Mouse (Mus musculus): ENCODE measurements at regions not wholly inside any gene's neighbourhood (a gene's known extent, or its start where the extent isn't known, plus 50 kb on each side); places are given as distances from the start of the nearest gene placed in this dataset.

DNA sequence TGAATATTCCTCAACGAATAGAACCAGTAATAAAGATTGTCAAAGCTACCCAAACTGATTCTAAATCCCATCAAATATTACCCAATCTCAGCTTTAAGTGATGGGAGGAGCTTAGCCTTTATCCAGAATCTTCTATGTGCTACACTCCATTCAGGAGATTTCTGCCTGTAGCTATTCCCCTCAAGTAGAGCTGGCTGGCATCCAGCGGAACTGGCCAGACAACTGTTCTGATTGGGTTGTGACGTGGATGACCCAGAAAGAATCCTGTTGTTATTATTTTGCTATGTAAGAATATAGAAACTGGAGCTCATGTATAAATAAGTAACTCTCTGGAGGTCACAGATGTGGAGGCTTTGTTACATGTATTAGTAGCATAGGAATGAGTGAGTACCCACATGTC lies 176.8 kb upstream of the 4930412O13Rik start:
- Histone ChIP-seq H3K4me2 (ENCODE audit: low read depth, low read length) (no peak overlapping the region), H3K4me1 (ENCODE audit: control insufficient read depth, insufficient read depth, low read length) (no peaks in the 10 kb centered on the region), H3K27ac (ENCODE audit: low read length) (no peak overlapping the region), H3K9ac (ENCODE audit: low read length) (no peak overlapping the region), H3K36me3 (ENCODE audit: control insufficient read depth, insufficient read depth, low read length) (no peaks in the 10 kb centered on the region), H3K27me3 (ENCODE audit: control insufficient read depth, insufficient read depth, low read length) (no peaks in the 10 kb centered on the region), H3K4me3 (replicated peaks; ENCODE audit: low read length) (no peak overlapping the region), H3K9me3 (replicated peaks; ENCODE audit: control insufficient read depth, low read length) (no peaks in the 10 kb centered on the region)
- no peak for ATAC-seq (ENCODE audit: insufficient read depth, low FRiP score)
- 70% methylated on average over 3 of the region's 3 CpGs for WGBS

DNA sequence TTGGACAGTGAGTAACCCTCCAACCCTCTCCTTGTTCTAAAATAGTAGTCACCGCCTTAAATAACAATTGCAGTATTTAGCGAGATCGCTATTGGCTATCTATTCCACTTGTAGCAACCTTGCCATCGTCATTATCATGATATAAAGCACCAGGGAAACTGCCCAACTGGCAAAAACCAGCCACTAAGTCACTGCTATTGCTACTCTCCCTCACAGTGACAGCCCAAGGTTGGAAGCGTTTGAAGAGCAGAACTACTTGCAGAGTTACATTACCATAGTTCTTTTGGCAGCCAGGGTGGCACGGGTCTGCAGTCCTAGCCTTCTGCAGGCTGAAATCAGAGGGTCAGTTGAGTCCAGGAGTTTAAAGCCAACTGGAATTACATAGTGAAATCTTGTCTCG lies 171.6 kb upstream of the 4930412O13Rik start:
- no peak for ATAC-seq (ENCODE audit: insufficient read depth, low FRiP score)
- H3K36me3 ChIP-seq (ENCODE audit: control insufficient read depth, insufficient read depth, low read length) = no peaks in the 10 kb centered on the region
- H3K27ac ChIP-seq (ENCODE audit: low read length) = no peak overlapping the region
- no peak overlapping the region for H3K4me2 ChIP-seq (ENCODE audit: low read depth, low read length)
- H3K4me1 ChIP-seq (ENCODE audit: control insufficient read depth, insufficient read depth, low read length) = no peaks in the 10 kb centered on the region
- no peaks in the 10 kb centered on the region for H3K27me3 ChIP-seq (ENCODE audit: control insufficient read depth, insufficient read depth, low read length)
- no peak overlapping the region for H3K4me3 ChIP-seq (replicated peaks; ENCODE audit: low read length)
- 75% methylated on average over 7 of the region's 7 CpGs for WGBS
- H3K9ac ChIP-seq (ENCODE audit: low read length) = no peak overlapping the region
- no peaks in the 10 kb centered on the region for H3K9me3 ChIP-seq (replicated peaks; ENCODE audit: control insufficient read depth, low read length)

GRCm38 (mm10) chr2:9717904-9718303 lies 163.1 kb upstream of the 4930412O13Rik start:
- no peak overlapping the region for H3K4me2 ChIP-seq (ENCODE audit: low read depth, low read length)
- ATAC-seq (ENCODE audit: insufficient read depth, low FRiP score) = no peak
- 27% methylated on average over 1 of the region's 1 CpGs for whole genome bisulfite sequencing
- H3K27me3 ChIP-seq (ENCODE audit: control insufficient read depth, insufficient read depth, low read length) = no peaks in the 10 kb centered on the region
- H3K9ac ChIP-seq (ENCODE audit: low read length) = no peak overlapping the region
- H3K27ac ChIP-seq (ENCODE audit: low read length) = no peak overlapping the region
- H3K9me3 ChIP-seq (replicated peaks; ENCODE audit: control insufficient read depth, low read length) = no peaks in the 10 kb centered on the region
- no peak overlapping the region for H3K4me3 ChIP-seq (replicated peaks; ENCODE audit: low read length)
- H3K4me1 ChIP-seq (ENCODE audit: control insufficient read depth, insufficient read depth, low read length) = no peaks in the 10 kb centered on the region
- H3K36me3 ChIP-seq (ENCODE audit: control insufficient read depth, insufficient read depth, low read length) = no peaks in the 10 kb centered on the region

- Histone ChIP-seq H3K27ac (ENCODE audit: low read length) (no peak overlapping the region), H3K4me1 (ENCODE audit: control insufficient read depth, insufficient read depth, low read length) (no peaks in the 10 kb centered on the region), H3K9ac (ENCODE audit: low read length) (no peak overlapping the region), H3K36me3 (ENCODE audit: control insufficient read depth, insufficient read depth, low read length) (no peaks in the 10 kb centered on the region), H3K4me3 (replicated peaks; ENCODE audit: low read length) (no peak overlapping the region), H3K27me3 (ENCODE audit: control insufficient read depth, insufficient read depth, low read length) (no peaks in the 10 kb centered on the region), H3K4me2 (ENCODE audit: low read depth, low read length) (no peak overlapping the region), H3K9me3 (replicated peaks; ENCODE audit: control insufficient read depth, low read length) (no peaks in the 10 kb centered on the region)
- no peak for ATAC-seq (ENCODE audit: insufficient read depth, low FRiP score)
- 79% methylated on average over 7 of the region's 7 CpGs for WGBS
These were observed 147.8 kb upstream of the 4930412O13Rik start for GRCm38 (mm10) chr2:9733243-9733642.

DNA sequence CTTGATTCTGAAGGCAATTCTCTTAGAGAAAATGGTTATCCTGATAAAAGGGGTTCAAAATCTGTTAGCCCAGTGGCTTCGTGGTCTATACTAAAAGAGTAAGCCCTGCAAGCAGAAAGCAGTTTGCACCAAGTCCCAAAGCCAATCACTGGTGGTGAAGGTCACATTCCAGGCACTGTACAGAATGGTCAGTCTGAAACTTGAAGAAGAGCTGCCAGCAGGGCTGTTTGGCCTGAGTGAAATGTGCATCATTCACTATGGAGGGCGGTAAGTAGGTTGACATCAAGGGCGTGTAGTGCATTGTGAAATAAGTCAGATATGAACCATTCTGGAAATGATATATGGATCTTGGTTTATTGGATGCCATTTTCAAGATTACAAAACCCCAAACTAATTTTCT lies 136.9 kb upstream of the 4930412O13Rik start:
- no peak for ATAC-seq (ENCODE audit: insufficient read depth, low FRiP score)
- WGBS = 81% methylated on average over 3 of the region's 3 CpGs
- no peak overlapping the region for H3K27ac ChIP-seq (ENCODE audit: low read length)
- no peaks in the 10 kb centered on the region for H3K36me3 ChIP-seq (ENCODE audit: control insufficient read depth, insufficient read depth, low read length)
- H3K9ac ChIP-seq (ENCODE audit: low read length) = no peak overlapping the region
- H3K27me3 ChIP-seq (ENCODE audit: control insufficient read depth, insufficient read depth, low read length) = no peaks in the 10 kb centered on the region
- no peak overlapping the region for H3K4me2 ChIP-seq (ENCODE audit: low read depth, low read length)
- no peaks in the 10 kb centered on the region for H3K9me3 ChIP-seq (replicated peaks; ENCODE audit: control insufficient read depth, low read length)
- no peaks in the 10 kb centered on the region for H3K4me1 ChIP-seq (ENCODE audit: control insufficient read depth, insufficient read depth, low read length)
- no peak overlapping the region for H3K4me3 ChIP-seq (replicated peaks; ENCODE audit: low read length)

GRCm38 (mm10) chr2:9749829-9750788 lies 130.9 kb upstream of the 4930412O13Rik start:
- no peak overlapping the region for H3K9ac ChIP-seq (ENCODE audit: low read length)
- WGBS = 39% methylated on average over 11 of the region's 11 CpGs
- H3K27me3 ChIP-seq (ENCODE audit: control insufficient read depth, insufficient read depth, low read length) = no peaks in the 10 kb centered on the region

DNA sequence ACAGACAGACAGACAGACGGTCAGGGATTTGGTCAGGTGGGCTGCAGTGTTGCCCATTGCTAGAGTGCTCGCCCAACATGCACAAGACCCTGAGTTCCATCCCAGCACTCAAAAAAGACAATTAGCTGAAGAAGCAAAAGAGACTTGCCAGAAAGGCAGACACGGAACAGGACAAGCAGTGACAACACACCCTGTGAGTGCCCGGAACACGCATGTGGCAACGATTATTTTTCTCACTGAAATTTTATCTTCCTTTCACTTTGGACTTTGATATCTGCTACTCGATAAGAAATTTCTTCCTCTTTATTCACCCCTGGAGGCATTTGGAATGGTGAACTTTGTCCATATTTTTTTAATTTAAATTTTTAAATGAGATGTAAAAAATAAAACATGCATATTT lies 127.4 kb upstream of the 4930412O13Rik start:
- Histone ChIP-seq H3K4me3 (replicated peaks; ENCODE audit: low read length) (no peak overlapping the region), H3K9me3 (replicated peaks; ENCODE audit: control insufficient read depth, low read length) (no peaks in the 10 kb centered on the region), H3K4me1 (ENCODE audit: control insufficient read depth, insufficient read depth, low read length) (no peaks in the 10 kb centered on the region), H3K36me3 (ENCODE audit: control insufficient read depth, insufficient read depth, low read length) (no peaks in the 10 kb centered on the region), H3K4me2 (ENCODE audit: low read depth, low read length) (no peak overlapping the region), H3K27ac (ENCODE audit: low read length) (no peak overlapping the region), H3K9ac (ENCODE audit: low read length) (no peak overlapping the region), H3K27me3 (ENCODE audit: control insufficient read depth, insufficient read depth, low read length) (no peaks in the 10 kb centered on the region)
- ATAC-seq (ENCODE audit: insufficient read depth, low FRiP score) = no peak
- WGBS = 85% methylated on average over 7 of the region's 7 CpGs

More at GRCm38 (mm10) chr2:9749829-9750788, 130.9 kb upstream of the 4930412O13Rik start:
- Histone ChIP-seq H3K27ac (ENCODE audit: low read length) (no peak overlapping the region), H3K4me3 (replicated peaks; ENCODE audit: low read length) (no peak overlapping the region), H3K9me3 (replicated peaks; ENCODE audit: control insufficient read depth, low read length) (no peaks in the 10 kb centered on the region), H3K36me3 (ENCODE audit: control insufficient read depth, insufficient read depth, low read length) (no peaks in the 10 kb centered on the region), H3K4me1 (ENCODE audit: control insufficient read depth, insufficient read depth, low read length) (no peaks in the 10 kb centered on the region), H3K4me2 (ENCODE audit: low read depth, low read length) (no peak overlapping the region)
- no peak for ATAC-seq (ENCODE audit: insufficient read depth, low FRiP score)

GRCm38 (mm10) chr2:9754153-9754552 lies 126.9 kb upstream of the 4930412O13Rik start:
- Histone ChIP-seq H3K27me3 (ENCODE audit: control insufficient read depth, insufficient read depth, low read length) (no peaks in the 10 kb centered on the region), H3K9me3 (replicated peaks; ENCODE audit: control insufficient read depth, low read length) (no peaks in the 10 kb centered on the region), H3K36me3 (ENCODE audit: control insufficient read depth, insufficient read depth, low read length) (no peaks in the 10 kb centered on the region), H3K4me1 (ENCODE audit: control insufficient read depth, insufficient read depth, low read length) (no peaks in the 10 kb centered on the region), H3K4me2 (ENCODE audit: low read depth, low read length) (no peak overlapping the region), H3K27ac (ENCODE audit: low read length) (no peak overlapping the region), H3K9ac (ENCODE audit: low read length) (no peak overlapping the region), H3K4me3 (replicated peaks; ENCODE audit: low read length) (no peak overlapping the region)
- no peak for ATAC-seq (ENCODE audit: insufficient read depth, low FRiP score)
- WGBS = 56% methylated on average over 6 of the region's 6 CpGs

- H3K4me3 ChIP-seq (replicated peaks; ENCODE audit: low read length) = no peak overlapping the region
- no peak overlapping the region for H3K27ac ChIP-seq (ENCODE audit: low read length)
- H3K4me2 ChIP-seq (ENCODE audit: low read depth, low read length) = no peak overlapping the region
- H3K27me3 ChIP-seq (ENCODE audit: control insufficient read depth, insufficient read depth, low read length) = no peaks in the 10 kb centered on the region
- ATAC-seq (ENCODE audit: insufficient read depth, low FRiP score) = no peak
- H3K9ac ChIP-seq (ENCODE audit: low read length) = no peak overlapping the region
- WGBS = 82% methylated on average over 5 of the region's 5 CpGs
- no peaks in the 10 kb centered on the region for H3K9me3 ChIP-seq (replicated peaks; ENCODE audit: control insufficient read depth, low read length)
- no peaks in the 10 kb centered on the region for H3K4me1 ChIP-seq (ENCODE audit: control insufficient read depth, insufficient read depth, low read length)
- no peaks in the 10 kb centered on the region for H3K36me3 ChIP-seq (ENCODE audit: control insufficient read depth, insufficient read depth, low read length)
These were observed 123.2 kb upstream of the 4930412O13Rik start for GRCm38 (mm10) chr2:9757770-9758420.

All from stomach, embryonic 16.5 days (tissue).